Mouse (Mus musculus): Measurements from ENCODE around the gene Ccdc170.

DNA sequence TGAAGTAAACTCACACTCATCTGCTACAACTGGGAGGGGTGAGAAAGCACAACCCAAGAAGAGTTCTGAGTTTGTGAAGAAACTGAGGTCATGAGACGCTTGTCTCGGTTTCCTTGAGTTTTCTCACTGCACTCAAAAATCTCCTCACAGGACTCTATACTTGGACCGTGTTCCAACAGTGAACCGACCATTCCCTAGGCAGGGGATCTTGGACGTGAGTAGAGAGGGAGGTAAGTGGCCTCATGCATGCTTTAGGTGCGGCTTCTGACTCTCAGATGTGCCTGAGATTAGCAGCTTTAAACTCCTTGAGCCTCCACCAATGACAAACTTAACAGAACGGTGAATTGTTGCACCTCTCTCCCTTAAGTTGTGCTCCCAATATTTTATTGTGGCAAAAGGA lies 16.5 kb upstream of the Ccdc170 start:
- no peak for TF ChIP-seq FLI1 (IDR thresholded peaks at IDR 0.05; ENCODE audit: low read length)
- TF ChIP-seq GATA1 (IDR thresholded peaks at IDR 0.05; ENCODE audit: borderline replicate concordance, low read length) = no peak
